Mouse (Mus musculus) bone marrow, adult 2 months (tissue): ENCODE results near the gene Farp2.
"Not testable (repeated sequence)": the region's sequence is repeated elsewhere in the genome, so short reads cannot be mapped to it uniquely, and the experiment has no call there.

Experiments used
- CTCF ChIP-seq: fragments of 200-500 bp; IDR thresholded peaks from 2 replicates; pipeline ENCODE4 v1.5.1; 2011; ENCODE audit warnings: low read length, control low read depth; ENCODE audit not compliant: control insufficient read depth, insufficient read depth
- POLR2A ChIP-seq: fragments of 200-500 bp; IDR thresholded peaks from 2 replicates; pipeline ENCODE4 v1.6.1; 2011; ENCODE audit warnings: low read depth, mild to moderate bottlenecking, control low read depth, low read length, borderline replicate concordance; ENCODE audit not compliant: control insufficient read depth

- TF ChIP-seq CTCF, POLR2A: not testable (repeated sequence)
These were observed 3.3 kb upstream of the Farp2 start for GRCm38 (mm10) chr1:93508576-93508975.
